Mouse (Mus musculus): Measurements from ENCODE around the gene Caly. TPM values are rescaled to one million over a fixed set of nuclear protein-coding genes. Genes with fewer than 3 reads are reported as not detected.

Caly gene
- polyA plus RNA-seq, 1 experiment, result 4.6 TPM

DNA sequence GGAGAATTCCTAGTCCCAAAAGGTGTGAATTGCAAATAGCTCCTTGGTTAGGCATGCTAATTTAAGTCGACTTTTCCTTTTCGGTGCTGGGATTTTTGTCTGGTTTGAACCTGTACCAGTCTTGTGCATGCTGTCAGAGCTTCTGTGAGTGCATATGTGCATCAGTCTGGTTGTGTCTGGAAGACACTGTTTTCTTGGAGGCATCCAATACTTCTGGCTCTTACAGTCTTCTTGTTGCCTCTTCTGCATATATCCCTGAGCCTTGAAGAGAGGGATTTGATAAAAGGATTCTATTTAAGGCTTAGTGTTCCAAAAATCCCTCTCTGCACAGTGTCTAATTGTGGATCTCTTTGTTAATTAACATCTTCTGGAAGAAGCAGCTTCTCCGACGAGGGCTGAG, 28.2 kb downstream of the Caly start:
- Histone ChIP-seq H3K4me1 (ENCODE audit: control insufficient read depth, insufficient read depth, low read length) (peaks cover 12% of the 10 kb centered on the region), H3K27ac (ENCODE audit: control insufficient read depth, insufficient read depth, low read depth, low read length) (no peak overlapping the region), H3K27me3 (ENCODE audit: control insufficient read depth, insufficient read depth, low read length) (no peaks in the 10 kb centered on the region; the same call in 1 of the 2 replicates)

DNA sequence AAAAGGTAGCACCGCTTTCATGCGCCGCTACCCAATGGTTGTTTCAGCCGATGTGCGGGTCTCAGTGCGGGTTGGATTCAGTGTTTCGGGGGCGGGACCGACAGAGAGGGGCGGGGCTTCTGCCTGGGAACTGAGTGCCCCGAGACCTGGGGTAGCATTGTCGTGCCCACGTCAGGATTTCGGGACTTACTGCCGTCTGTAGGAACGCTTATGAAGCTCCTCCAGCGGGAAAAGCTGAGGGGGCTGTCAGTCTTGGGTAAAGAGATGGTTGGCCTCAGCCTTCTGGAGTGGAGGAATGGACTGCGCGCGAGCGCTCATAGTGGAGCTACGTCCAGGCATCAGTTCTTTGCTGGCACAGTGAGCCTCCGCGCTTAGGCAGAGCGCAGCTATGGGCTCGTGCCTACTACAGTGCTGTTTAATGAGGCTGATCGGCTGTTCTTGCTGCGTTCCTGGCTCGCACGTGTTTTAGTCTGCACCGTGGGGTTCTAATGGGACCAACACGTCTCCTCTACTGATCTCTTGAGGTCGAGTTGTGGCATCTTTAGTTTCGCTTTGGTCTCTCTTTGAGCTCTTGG, 33.1 kb downstream of the Caly start:
- peaks cover 6% of the 10 kb centered on the region for H3K4me1 ChIP-seq (ENCODE audit: control insufficient read depth, insufficient read depth, low read length)
- H3K27ac ChIP-seq (ENCODE audit: control insufficient read depth, insufficient read depth, low read depth, low read length), result no peak overlapping the region
- H3K27me3 ChIP-seq (ENCODE audit: control insufficient read depth, insufficient read depth, low read length), result no peaks in the 10 kb centered on the region; the same call in 1 of the 2 replicates
- TF ChIP-seq POLR2A (IDR thresholded peaks at IDR 0.05; ENCODE audit: control insufficient read depth, low read depth, low read length), result no peak
- TF ChIP-seq CTCF (IDR thresholded peaks at IDR 0.05; ENCODE audit: control insufficient read depth, insufficient read depth, insufficient replicate concordance, low read depth, low read length), result no peak
- no peaks in the 10 kb centered on the region for H3K36me3 ChIP-seq (ENCODE audit: control insufficient read depth, insufficient read depth, low read length)
- peak overlapping the region; percentile 33 for H3K4me3 ChIP-seq (ENCODE audit: control insufficient read depth, low read depth, low read length)

More for the DNA sequence above, 28.2 kb downstream of the Caly start:
- no peak overlapping the region for H3K4me3 ChIP-seq (ENCODE audit: control insufficient read depth, low read depth, low read length)
- TF ChIP-seq CTCF (IDR thresholded peaks at IDR 0.05; ENCODE audit: control insufficient read depth, insufficient read depth, insufficient replicate concordance, low read depth, low read length) (no peak), POLR2A (IDR thresholded peaks at IDR 0.05; ENCODE audit: control insufficient read depth, low read depth, low read length) (no peak)
- H3K36me3 ChIP-seq (ENCODE audit: control insufficient read depth, insufficient read depth, low read length), result no peaks in the 10 kb centered on the region

DNA sequence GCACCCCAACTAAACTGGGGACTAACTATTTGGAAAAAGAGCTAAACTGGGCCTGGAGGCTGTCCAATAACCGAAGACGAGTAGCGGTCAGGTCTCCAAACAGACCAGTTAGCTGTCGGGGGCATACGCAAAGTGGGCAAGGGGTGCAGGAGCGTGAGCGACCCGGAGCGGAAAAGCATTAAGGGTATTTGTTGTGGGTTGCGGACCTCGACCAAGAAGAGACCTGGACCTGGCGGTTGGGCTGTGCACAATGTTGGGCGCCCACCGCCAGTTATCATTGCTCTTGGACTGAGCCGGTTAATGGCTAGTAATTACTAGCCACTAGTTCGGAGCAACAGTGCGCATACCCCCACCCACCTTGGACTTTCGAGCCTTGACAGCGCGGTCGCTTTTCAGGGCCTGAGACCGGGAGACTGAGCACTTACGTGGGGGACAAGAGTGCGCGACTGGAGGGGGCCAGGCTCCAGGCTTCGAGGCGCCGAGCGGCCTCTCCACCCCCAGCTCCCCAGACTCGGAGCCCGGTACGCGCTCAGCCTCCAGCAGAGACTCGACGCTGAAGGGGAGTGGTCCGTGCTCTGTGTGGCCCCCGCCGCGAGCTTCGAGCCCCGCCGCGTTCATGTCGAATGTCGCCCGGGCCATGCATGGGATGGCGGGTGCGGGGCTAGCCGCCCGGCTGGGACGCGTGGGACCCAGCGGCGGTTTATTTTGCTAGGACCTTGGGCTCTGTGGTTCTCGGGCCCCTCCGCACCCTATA, 33.8 kb downstream of the Caly start, which contains the start of gene Msx3:
Gene Msx3 (minus strand): TSS at position 729 of the 754 bp plus-strand sequence.
- TF ChIP-seq CTCF (IDR thresholded peaks at IDR 0.05; ENCODE audit: control insufficient read depth, insufficient read depth, insufficient replicate concordance, low read depth, low read length), result no peak
- TF ChIP-seq POLR2A (IDR thresholded peaks at IDR 0.05; ENCODE audit: control insufficient read depth, low read depth, low read length), result no peak
- Histone ChIP-seq H3K4me1 (ENCODE audit: control insufficient read depth, insufficient read depth, low read length) (peaks cover 6% of the 10 kb centered on the region), H3K27ac (ENCODE audit: control insufficient read depth, insufficient read depth, low read depth, low read length) (no peak within 1 kb of the TSS), H3K36me3 (ENCODE audit: control insufficient read depth, insufficient read depth, low read length) (no peaks in the 10 kb centered on the region), H3K4me3 (ENCODE audit: control insufficient read depth, low read depth, low read length) (peak within 1 kb of the TSS; percentile 33), H3K27me3 (ENCODE audit: control insufficient read depth, insufficient read depth, low read length) (no peaks in the 10 kb centered on the region; the same call in 1 of the 2 replicates)

DNA sequence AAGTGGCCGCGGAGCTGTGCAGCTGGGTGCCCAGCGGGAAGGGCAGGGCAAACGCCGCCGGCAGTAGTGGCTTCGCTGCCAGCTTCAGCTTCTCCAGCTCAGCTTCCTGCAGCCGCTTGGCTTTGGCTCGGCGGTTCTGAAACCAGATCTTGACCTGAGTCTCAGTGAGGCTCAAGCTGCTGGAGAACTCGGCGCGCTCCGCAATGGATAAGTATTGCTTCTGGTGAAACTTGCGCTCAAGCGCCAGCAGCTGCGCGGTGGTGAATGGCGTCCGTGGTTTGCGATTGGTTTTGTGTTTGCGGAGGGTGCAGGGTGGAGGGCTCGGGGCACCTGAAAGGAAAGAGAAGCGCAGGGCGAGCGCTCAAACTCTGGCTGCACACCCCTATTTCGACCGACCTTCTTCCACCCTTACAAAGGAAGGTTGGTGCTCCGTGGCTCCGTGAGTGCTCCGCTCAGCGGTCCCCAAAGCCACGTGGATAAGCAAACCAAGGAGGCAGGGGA, 34.5 kb downstream of the Caly start:
- H3K27me3 ChIP-seq (ENCODE audit: control insufficient read depth, insufficient read depth, low read length), result no peaks in the 10 kb centered on the region; the same call in 1 of the 2 replicates
- H3K4me3 ChIP-seq (ENCODE audit: control insufficient read depth, low read depth, low read length), result peak overlapping the region; percentile 12
- H3K27ac ChIP-seq (ENCODE audit: control insufficient read depth, insufficient read depth, low read depth, low read length), result no peak overlapping the region
- peaks cover 6% of the 10 kb centered on the region for H3K4me1 ChIP-seq (ENCODE audit: control insufficient read depth, insufficient read depth, low read length)
- no peak for TF ChIP-seq CTCF (IDR thresholded peaks at IDR 0.05; ENCODE audit: control insufficient read depth, insufficient read depth, insufficient replicate concordance, low read depth, low read length)
- TF ChIP-seq POLR2A (IDR thresholded peaks at IDR 0.05; ENCODE audit: control insufficient read depth, low read depth, low read length), result no peak
- H3K36me3 ChIP-seq (ENCODE audit: control insufficient read depth, insufficient read depth, low read length), result no peaks in the 10 kb centered on the region

DNA sequence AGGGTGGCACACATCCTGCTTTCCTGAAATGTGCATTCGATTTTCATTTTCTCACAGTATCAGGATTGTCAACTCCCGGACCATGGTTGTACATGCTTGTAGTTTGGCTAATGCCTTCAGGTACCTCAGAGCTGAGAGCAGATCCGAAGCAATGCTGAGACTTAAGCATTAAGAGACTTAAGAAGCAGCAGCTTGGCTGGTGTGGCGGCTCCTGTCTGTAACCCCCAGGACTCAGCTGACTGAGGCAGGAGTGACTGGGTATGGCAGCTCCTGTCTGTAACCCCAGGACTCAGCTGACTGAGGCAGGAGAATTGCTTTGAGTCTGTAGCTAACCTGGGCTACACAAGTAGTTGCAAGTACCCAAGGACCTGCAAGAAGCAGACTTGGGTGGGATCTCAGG, 36.8 kb downstream of the Caly start:
- peaks cover 6% of the 10 kb centered on the region for H3K4me1 ChIP-seq (ENCODE audit: control insufficient read depth, insufficient read depth, low read length)
- no peak overlapping the region for H3K4me3 ChIP-seq (ENCODE audit: control insufficient read depth, low read depth, low read length)
- no peak overlapping the region for H3K27ac ChIP-seq (ENCODE audit: control insufficient read depth, insufficient read depth, low read depth, low read length)
- TF ChIP-seq POLR2A (IDR thresholded peaks at IDR 0.05; ENCODE audit: control insufficient read depth, low read depth, low read length), result no peak
- TF ChIP-seq CTCF (IDR thresholded peaks at IDR 0.05; ENCODE audit: control insufficient read depth, insufficient read depth, insufficient replicate concordance, low read depth, low read length), result no peak
- H3K27me3 ChIP-seq (ENCODE audit: control insufficient read depth, insufficient read depth, low read length), result no peaks in the 10 kb centered on the region; the same call in 1 of the 2 replicates
- no peaks in the 10 kb centered on the region for H3K36me3 ChIP-seq (ENCODE audit: control insufficient read depth, insufficient read depth, low read length)

GRCm38 (mm10) chr7:140042728-140043127, 39.6 kb downstream of the Caly start:
- no peaks in the 10 kb centered on the region for H3K4me1 ChIP-seq (ENCODE audit: control insufficient read depth, insufficient read depth, low read length)
- H3K27me3 ChIP-seq (ENCODE audit: control insufficient read depth, insufficient read depth, low read length), result no peaks in the 10 kb centered on the region; the same call in 1 of the 2 replicates
- H3K4me3 ChIP-seq (ENCODE audit: control insufficient read depth, low read depth, low read length), result no peak overlapping the region
- no peak overlapping the region for H3K27ac ChIP-seq (ENCODE audit: control insufficient read depth, insufficient read depth, low read depth, low read length)
- TF ChIP-seq POLR2A (IDR thresholded peaks at IDR 0.05; ENCODE audit: control insufficient read depth, low read depth, low read length) (no peak), CTCF (IDR thresholded peaks at IDR 0.05; ENCODE audit: control insufficient read depth, insufficient read depth, insufficient replicate concordance, low read depth, low read length) (no peak)
- H3K36me3 ChIP-seq (ENCODE audit: control insufficient read depth, insufficient read depth, low read length), result no peaks in the 10 kb centered on the region; the same call in 1 of the 2 replicates

DNA sequence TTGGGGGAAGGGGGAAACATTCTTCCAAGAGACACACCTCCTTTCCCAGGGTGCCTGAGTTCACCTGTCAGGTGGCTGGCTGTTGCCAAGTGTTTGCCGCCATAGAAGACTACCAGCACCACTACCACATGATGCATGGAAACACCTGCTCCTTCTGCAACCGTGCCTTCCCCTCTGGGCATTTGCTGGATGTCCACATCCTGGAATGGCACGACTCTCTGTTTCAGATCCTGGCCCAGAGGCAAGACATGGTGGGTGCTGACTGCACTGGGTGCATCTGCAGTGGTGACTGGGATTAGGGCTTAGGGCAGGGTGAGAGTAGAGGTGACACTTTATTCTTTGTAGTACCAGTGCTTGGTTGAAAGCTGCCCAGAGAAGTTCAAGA, 45.2 kb downstream of the Caly start:
- Histone ChIP-seq H3K36me3 (ENCODE audit: control insufficient read depth, insufficient read depth, low read length) (no peaks in the 10 kb centered on the region; the same call in 1 of the 2 replicates), H3K4me1 (ENCODE audit: control insufficient read depth, insufficient read depth, low read length) (peaks cover 6% of the 10 kb centered on the region), H3K27me3 (ENCODE audit: control insufficient read depth, insufficient read depth, low read length) (no peaks in the 10 kb centered on the region), H3K27ac (ENCODE audit: control insufficient read depth, insufficient read depth, low read depth, low read length) (no peak overlapping the region), H3K4me3 (ENCODE audit: control insufficient read depth, low read depth, low read length) (peak overlapping the region; percentile 94)
- TF ChIP-seq CTCF (IDR thresholded peaks at IDR 0.05; ENCODE audit: control insufficient read depth, insufficient read depth, insufficient replicate concordance, low read depth, low read length) (no peak), POLR2A (IDR thresholded peaks at IDR 0.05; ENCODE audit: control insufficient read depth, low read depth, low read length) (no peak)
